Mouse (Mus musculus) G1E (cell line): ENCODE measurements around the gene Ahcyl2.

Source experiments
- CTCF ChIP-seq: IDR thresholded peaks from 2 replicates; pipeline ENCODE4 v1.5.1; 2012; ENCODE audit warnings: low read depth, low read length, inconsistent platforms, mixed read lengths
- GATA1 ChIP-seq: IDR thresholded peaks from 2 replicates; pipeline ENCODE4 v1.6.1; 2012; ENCODE audit warnings: borderline replicate concordance, low read length, inconsistent platforms, mixed read lengths

GRCm38 (mm10) chr6:29776542-29777237 lies 8.9 kb downstream of the Ahcyl2 start:
- TF ChIP-seq CTCF (no peak), GATA1 (no peak)
